In the genomic region with DNA sequence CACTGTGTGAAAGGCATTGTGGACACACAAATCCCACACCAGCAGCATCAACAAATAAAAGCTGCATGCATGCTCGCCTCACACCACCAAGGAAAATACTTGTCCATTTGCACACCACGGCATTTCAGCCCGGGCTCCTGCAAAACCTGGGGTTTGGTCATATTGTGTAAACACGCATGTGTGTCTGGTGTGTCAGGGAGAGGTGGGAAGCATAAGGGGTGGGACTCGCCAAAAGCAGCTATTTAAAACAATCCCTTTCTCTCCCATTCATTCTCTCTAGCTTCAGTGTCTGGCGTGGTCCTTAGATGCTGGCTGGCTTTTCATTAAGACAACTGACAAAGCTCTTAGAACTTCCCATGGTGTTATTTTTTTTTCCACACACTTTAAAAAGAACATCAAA, we compare ENCODE assay signal across 9 mouse cellular contexts. TPM values are rescaled to one million over a fixed set of nuclear protein-coding genes. Genes with fewer than 3 reads are reported as not detected.
DNase-seq lines count a peak whose midpoint lies in the region; ATAC-seq and TF ChIP-seq lines count a peak whose summit lies in the region.
"Had no signal": no experiment of that assay in that cellular context is flagged by ENCODE, and none has a peak within 500 bp of the region (broad histone marks: within the 10 kb centered on the region; RNA-seq: fewer than 3 reads in every experiment).

No protein-coding gene starts in this region.

- no peak overlapping the region for H3K27ac ChIP-seq in heart, embryonic 12.5 days (ENCODE audit: poor library complexity, severe bottlenecking)
- peak overlapping the region; percentile 26 for H3K27ac ChIP-seq in MEL (ENCODE audit: control insufficient read depth, low read depth, low read length)
- H3K27ac ChIP-seq in forebrain, embryonic 11.5 days (ENCODE audit: low read depth, low read length): no peak overlapping the region

- peak overlapping the region; percentile 22 for H3K4me3 ChIP-seq in heart, embryonic 12.5 days
- H3K4me3 ChIP-seq in MEL (ENCODE audit: control insufficient read depth in 1 of 2, insufficient read depth in 1 of 2, low read depth in 2 of 2, low read length in 2 of 2): peak overlapping the region; percentile 49 to 89
- peak overlapping the region; percentile 74 for H3K4me3 ChIP-seq in forebrain, embryonic 11.5 days (ENCODE audit: low read depth, low read length)

- H3K36me3 ChIP-seq in heart, embryonic 12.5 days: peaks cover 4% of the 10 kb centered on the region; the same call in 1 of the 2 replicates
- H3K36me3 ChIP-seq in MEL (ENCODE audit: control insufficient read depth in 1 of 2, insufficient read depth in 2 of 2, low read length in 2 of 2): peaks cover 0 to 40% of the 10 kb centered on the region in 2 experiments; a peak in 2 of 4 replicates
- H3K36me3 ChIP-seq in forebrain, embryonic 11.5 days (ENCODE audit: control insufficient read depth, insufficient read depth, low read length): no peaks in the 10 kb centered on the region

- peak overlapping the region; percentile 31; the same call in 1 of the 2 replicates for H3K9ac ChIP-seq in heart, embryonic 12.5 days
- peak overlapping the region; percentile 97 for H3K9ac ChIP-seq in MEL (ENCODE audit: control insufficient read depth, low read depth, low read length, poor library complexity, severe bottlenecking)
- peak overlapping the region; percentile 51 for H3K9ac ChIP-seq in forebrain, embryonic 11.5 days (ENCODE audit: low read length)

- no peak for ATAC-seq in heart, embryonic 12.5 days (ENCODE audit: insufficient number of reproducible peaks, low FRiP score)
- ATAC-seq in forebrain, embryonic 11.5 days (replicated peaks; ENCODE audit: low FRiP score): no peak
- ATAC-seq: Patski had no signal

- no peak for TF ChIP-seq POLR2A in MEL (IDR thresholded peaks at IDR 0.05; ENCODE audit: control insufficient read depth in 1 of 2, insufficient read depth in 1 of 2, low read depth in 1 of 2, low read length in 2 of 2, poor library complexity in 1 of 2)

- H3K27me3 ChIP-seq in heart, embryonic 12.5 days (replicated peaks): no peaks in the 10 kb centered on the region
- no peaks in the 10 kb centered on the region for H3K27me3 ChIP-seq in MEL (ENCODE audit: control insufficient read depth in 1 of 2, insufficient read depth in 2 of 2, low read length in 2 of 2)
- H3K27me3 ChIP-seq in forebrain, embryonic 11.5 days (ENCODE audit: control insufficient read depth, insufficient read depth, low read length): no peaks in the 10 kb centered on the region; the same call in 1 of the 2 replicates
- H3K27me3 ChIP-seq: Patski had no signal

- peak overlapping the region; percentile 53 for H3K4me2 ChIP-seq in heart, embryonic 12.5 days
- H3K4me2 ChIP-seq in forebrain, embryonic 11.5 days (ENCODE audit: low read depth, low read length, severe bottlenecking): peak overlapping the region; percentile 74

- H3K9me3 ChIP-seq in heart, embryonic 12.5 days (replicated peaks): peaks cover 5% of the 10 kb centered on the region; the same call in 1 of the 2 replicates
- no peaks in the 10 kb centered on the region for H3K9me3 ChIP-seq in MEL (replicated peaks; ENCODE audit: insufficient read depth, low read length)
- no peaks in the 10 kb centered on the region for H3K9me3 ChIP-seq in forebrain, embryonic 11.5 days (ENCODE audit: control insufficient read depth, low read length)

- no peak for DNase-seq in heart, postnatal 10 days
- peak; percentile 51 for DNase-seq in MEL (ENCODE audit: low read depth, low spot score)
- DNase-seq in forebrain, embryonic 11.5 days (ENCODE audit: low spot score): peak; percentile 53
- peak; percentile 56 for DNase-seq in liver
- DNase-seq in right cerebral cortex, postnatal 25 days: peak; percentile 32
- DNase-seq in c-Kit-positive CD71-positive TER-119-positive erythroid progenitor cells, embryonic 14.5 days (ENCODE audit: low spot score): no peak
- no peak for DNase-seq in heart, postnatal 14 days

- no peak for TF ChIP-seq EP300 in MEL (IDR thresholded peaks at IDR 0.05; ENCODE audit: low read depth in 1 of 2, low read length in 2 of 2)

- intact Hi-C loops in heart, postnatal 10 days (cut with DNase I): loop anchor here (2.0 kb wide), 1 partner anchor 85 kb away; no protein-coding TSS in a partner anchor
- intact Hi-C loops in heart, postnatal 14 days (cut with DNase I): loop anchor here (5.0 kb wide), 2 partner anchors 83 to 87 kb away; no protein-coding TSS in a partner anchor

- 39% methylated on average over 6 of the region's 6 CpGs for WGBS in heart, embryonic 12.5 days
- WGBS in forebrain, embryonic 11.5 days: 3% methylated on average over 6 of the region's 6 CpGs

- peaks cover 33% of the 10 kb centered on the region for H3K79me2 ChIP-seq in MEL (ENCODE audit: control insufficient read depth, insufficient read depth, low read length, poor library complexity)

- TF ChIP-seq RAD21 in MEL (IDR thresholded peaks at IDR 0.05; ENCODE audit: low read depth, low read length): no peak

- peaks cover 9% of the 10 kb centered on the region; the same call in 1 of the 2 replicates for H3K4me1 ChIP-seq in heart, embryonic 12.5 days (replicated peaks)
- H3K4me1 ChIP-seq in MEL (ENCODE audit: control insufficient read depth in 1 of 2, insufficient read depth in 2 of 2, low read length in 2 of 2): peaks cover 14 to 25% of the 10 kb centered on the region in 2 experiments
- peaks cover 6% of the 10 kb centered on the region; the same call in 1 of the 2 replicates for H3K4me1 ChIP-seq in forebrain, embryonic 11.5 days (replicated peaks; ENCODE audit: control insufficient read depth, insufficient read depth, low read length)

- TF ChIP-seq CTCF in MEL (IDR thresholded peaks at IDR 0.05 in 2 of 3, conservative IDR thresholded peaks at IDR 0.05 in 1 of 3; ENCODE audit: control insufficient read depth in 1 of 3, insufficient read depth in 1 of 3, low read depth in 2 of 3, low read length in 3 of 3, poor library complexity in 1 of 3, severe bottlenecking in 1 of 3): no peak

TF ChIP-seq in MEL, 35 proteins besides CTCF, POLR2A, EP300 and RAD21:
- TF ChIP-seq UBTF (IDR thresholded peaks at IDR 0.05; ENCODE audit: borderline replicate concordance, insufficient read depth, low read depth, low read length): no peak
- no peak for TF ChIP-seq TCF12 (IDR thresholded peaks at IDR 0.05; ENCODE audit: low read depth, low read length)
- 0 out of 2 replicates have a peak, but pooled peaks have one; percentile 4 for TF ChIP-seq MYC (IDR thresholded peaks at IDR 0.05; ENCODE audit: low read depth, low read length)

RNA-seq across cellular contexts. Expression of gene Prkar2b, which starts 1.4 kb away (rescaled TPM):
- polyA plus RNA-seq in heart, embryonic 12.5 days (2016; fragmentation: Nextera tagmentation; extraction: Ambion mirVana): 18.9 and 20.6 TPM in 2 replicates
- total RNA-seq in heart, postnatal 10 days (2021): 10 to 100 TPM; 15.3 to 51.6 TPM
- 15.2 and 15.7 TPM in 2 replicates for total RNA-seq in MEL (2012; rRNA removed)
- polyA plus RNA-seq in MEL (2012; ENCODE audit: insufficient read depth in 1 of 2, insufficient read length in 2 of 2, low read depth in 1 of 2, low replicate concordance in 2 of 2, missing spikeins in 1 of 2): 100 to 1,000 TPM in 1 of 2 experiments, 10 to 100 TPM in 1; 34.1 to 154 TPM
- 50.1 and 50.4 TPM in 2 replicates for polyA plus RNA-seq in forebrain, embryonic 11.5 days (2014; fragmentation: Nextera tagmentation; extraction: Ambion mirVana)
- total RNA-seq in heart, postnatal 14 days (2021): 10 to 100 TPM in 1 of 2 experiments, 1 to 10 TPM in 1; 3.8 to 13.1 TPM

Comparison
In these comparisons a context has a peak if more than half of its experiments do, and no peak if none do; other contexts are left out.
1. H3K4me3 ChIP-seq: peak in every context shown above with its lines; median percentile 74 in forebrain, embryonic 11.5 days; 69 in MEL; 22 in heart, embryonic 12.5 days.
2. H3K9ac ChIP-seq: peak in every context shown above with its lines; median percentile 97 in MEL; 51 in forebrain, embryonic 11.5 days; 31 in heart, embryonic 12.5 days.
3. DNase-seq: peak in MEL (single experiment), forebrain, embryonic 11.5 days (single experiment), liver (single experiment) and right cerebral cortex, postnatal 25 days (single experiment); none in heart, postnatal 10 days (0 of 2), c-Kit-positive CD71-positive TER-119-positive erythroid progenitor cells, embryonic 14.5 days (single experiment) and heart, postnatal 14 days (0 of 2).